Mouse (Mus musculus) skeletal muscle tissue, adult 2 months (tissue): Measurements from ENCODE around the gene 4931414P19Rik.
"Not testable (repeated sequence)": the region's sequence is repeated elsewhere in the genome, so short reads cannot be mapped to it uniquely, and the experiment has no call there.

Experiments used
- DNase-seq: peaks from one replicate; pipeline ENCODE4 v3.0.0-alpha.2; 2012; ENCODE audit warnings: low read depth, low spot score

4931414P19Rik gene

DNA sequence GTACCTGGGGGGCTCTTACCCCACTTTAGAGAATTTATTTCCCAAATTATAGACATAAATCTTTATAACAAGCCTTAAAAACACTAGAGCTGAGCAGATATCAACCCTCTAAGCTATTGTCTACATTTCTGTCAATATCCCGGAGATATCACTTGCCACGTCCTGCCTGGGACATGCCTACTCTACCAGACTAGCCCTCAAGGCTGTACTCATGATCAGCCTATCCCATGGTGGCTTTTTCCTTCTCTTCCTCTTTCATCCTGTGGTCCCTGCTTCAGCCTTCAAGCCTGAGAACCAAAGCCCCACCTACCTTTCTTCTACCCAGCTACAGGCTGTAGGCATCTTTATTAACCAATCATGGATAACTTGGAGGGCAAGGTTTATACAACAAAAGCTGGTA, 24.0 kb upstream of the 4931414P19Rik start:
- DNase-seq: no peak

DNA sequence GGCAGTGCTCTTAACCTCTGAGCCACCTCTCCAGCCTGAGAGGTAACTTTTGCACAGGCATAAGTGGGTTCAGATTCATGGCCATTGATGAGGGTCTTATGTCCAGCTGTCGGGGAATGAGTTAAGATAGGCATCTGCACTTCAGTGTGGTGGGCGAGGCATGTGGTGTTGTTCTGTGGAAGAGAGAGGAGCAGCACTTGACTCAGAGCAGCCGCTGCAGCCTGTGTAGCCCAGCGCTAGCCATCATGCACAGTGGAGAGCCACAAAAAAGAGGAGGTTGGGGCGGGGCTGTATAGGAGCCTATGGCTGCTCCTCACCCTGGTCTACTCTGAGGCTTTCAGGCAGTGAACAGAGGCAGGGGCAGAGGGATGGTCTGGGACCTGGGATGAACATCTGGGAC, 22.3 kb upstream of the 4931414P19Rik start:
- no peak for DNase-seq

GRCm38 (mm10) chr14:54624976-54625375, 19.2 kb upstream of the 4931414P19Rik start:
- no peak for DNase-seq

GRCm38 (mm10) chr14:54623334-54623733, 17.5 kb upstream of the 4931414P19Rik start:
- no peak for DNase-seq

DNA sequence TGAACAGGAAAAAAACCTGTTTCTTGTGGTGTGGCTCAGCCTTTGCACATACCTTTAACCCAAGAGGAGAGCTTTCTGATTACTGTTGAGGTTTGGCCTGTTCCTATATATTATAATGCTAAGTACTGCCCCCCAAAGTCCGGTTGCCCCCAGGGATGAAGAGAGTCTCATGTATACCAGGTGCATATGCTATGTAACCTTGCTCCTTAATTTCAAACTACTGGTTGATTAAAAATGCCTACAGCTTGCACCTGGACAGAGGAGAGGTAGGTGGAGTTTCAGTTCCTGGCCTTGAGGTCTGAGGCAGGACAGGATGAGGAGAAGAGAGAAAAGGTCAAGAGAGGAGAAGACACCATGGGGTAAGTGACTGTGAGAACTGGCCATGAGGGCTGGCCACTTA, 15.3 kb upstream of the 4931414P19Rik start, which contains the start of gene Psmb11:
Psmb11 (plus strand) TSS at position 301 of the 400 bp plus-strand sequence.
- DNase-seq: no peak

DNA sequence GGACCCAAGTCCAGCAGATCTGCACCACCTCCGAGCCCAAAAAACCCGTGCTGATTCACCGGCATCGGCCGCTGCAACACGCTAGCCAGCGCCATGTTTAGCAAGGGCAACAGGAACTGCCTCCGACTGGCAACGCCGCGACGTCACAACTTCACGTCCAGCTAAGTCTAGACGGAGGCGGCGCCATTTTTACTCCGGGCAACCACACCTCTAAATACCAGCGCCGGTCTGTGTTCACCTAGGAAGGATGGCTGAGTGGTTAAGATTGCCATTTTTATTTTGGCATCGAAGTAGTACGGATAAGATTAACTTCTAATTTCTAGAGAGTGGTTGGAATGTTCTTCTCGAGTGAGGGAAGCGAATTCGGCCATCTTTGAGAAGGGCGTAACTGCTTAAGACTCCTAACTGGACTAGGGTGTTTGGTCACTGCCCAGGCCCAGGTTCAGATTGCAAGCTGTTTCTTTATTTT, 12.1 kb upstream of the 4931414P19Rik start, which contains the start of gene Psmb5:
Psmb5 (minus strand) TSS at position 126 of the 469 bp plus-strand sequence.
- DNase-seq: peak; percentile 87

GRCm38 (mm10) chr14:54617152-54617896, 11.5 kb upstream of the 4931414P19Rik start:
- DNase-seq: no peak

DNA sequence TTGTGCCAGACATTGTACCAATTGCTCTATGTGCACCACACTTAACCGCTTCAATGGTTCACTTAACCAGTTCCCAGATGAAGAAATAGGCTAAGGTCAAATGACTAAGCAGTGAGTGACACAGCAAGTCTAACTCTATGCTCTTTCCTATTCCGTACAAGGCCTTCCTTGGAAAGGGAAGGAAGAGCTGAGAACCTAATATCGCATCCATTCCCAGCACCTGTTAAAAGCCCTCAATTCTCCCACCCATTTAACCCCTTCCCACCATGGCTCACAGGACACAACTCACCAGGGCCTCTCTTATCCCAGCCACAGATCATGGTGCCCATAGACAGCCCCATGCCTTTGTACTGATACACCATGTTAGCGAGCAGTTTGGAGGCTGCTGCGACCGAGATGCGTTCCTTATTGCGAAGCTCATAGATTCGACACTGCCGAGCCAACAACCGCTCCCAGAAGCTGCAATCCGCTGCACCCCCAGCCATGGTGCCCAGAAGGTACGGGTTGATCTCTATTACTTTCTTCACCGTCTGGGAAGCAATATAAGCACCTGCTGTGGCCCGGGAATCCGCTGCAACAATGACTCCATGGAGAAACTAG, 10.5 kb upstream of the 4931414P19Rik start:
- no peak for DNase-seq

DNA sequence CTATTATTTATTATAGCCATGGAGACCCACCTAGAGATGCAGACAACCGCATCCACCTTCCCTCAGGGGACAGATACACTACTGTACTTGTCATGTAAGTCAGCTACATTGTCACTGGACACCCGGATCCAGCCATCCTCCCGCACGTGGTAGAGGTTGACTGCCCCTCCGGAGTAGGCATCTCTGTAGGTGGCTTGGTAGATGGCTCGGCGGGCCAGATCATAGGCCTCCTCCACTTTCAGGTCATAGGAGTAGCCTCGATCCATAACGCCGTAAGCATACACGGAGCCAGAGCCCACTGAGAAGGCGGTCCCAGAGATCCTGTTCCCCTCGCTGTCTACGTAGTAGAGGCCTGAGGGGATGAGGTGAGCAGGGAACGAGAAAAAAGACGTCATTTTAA, 8.3 kb upstream of the 4931414P19Rik start:
- DNase-seq: not testable (repeated sequence)

DNA sequence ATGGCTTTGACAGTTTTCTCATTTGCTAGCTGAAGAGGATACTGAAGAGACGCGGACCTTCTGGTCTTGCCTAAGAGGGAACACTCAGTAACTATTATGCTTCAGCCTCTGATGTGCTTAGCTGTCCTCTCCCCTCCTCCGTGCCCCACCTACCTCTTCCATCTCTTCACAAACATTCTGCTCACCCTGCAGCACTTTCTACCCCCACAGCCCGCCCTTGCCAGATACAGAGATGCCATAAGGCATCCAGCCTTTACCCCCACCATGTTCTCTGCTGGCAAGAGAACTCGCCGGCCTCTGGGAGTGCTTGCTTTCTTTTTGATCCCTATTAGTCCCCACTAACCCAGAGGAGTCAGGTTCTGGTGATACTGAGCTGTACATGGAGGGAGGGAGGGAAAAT, 4.9 kb upstream of the 4931414P19Rik start:
- DNase-seq: no peak

GRCm38 (mm10) chr14:54609962-54610361, 4.2 kb upstream of the 4931414P19Rik start:
- DNase-seq: no peak

DNA sequence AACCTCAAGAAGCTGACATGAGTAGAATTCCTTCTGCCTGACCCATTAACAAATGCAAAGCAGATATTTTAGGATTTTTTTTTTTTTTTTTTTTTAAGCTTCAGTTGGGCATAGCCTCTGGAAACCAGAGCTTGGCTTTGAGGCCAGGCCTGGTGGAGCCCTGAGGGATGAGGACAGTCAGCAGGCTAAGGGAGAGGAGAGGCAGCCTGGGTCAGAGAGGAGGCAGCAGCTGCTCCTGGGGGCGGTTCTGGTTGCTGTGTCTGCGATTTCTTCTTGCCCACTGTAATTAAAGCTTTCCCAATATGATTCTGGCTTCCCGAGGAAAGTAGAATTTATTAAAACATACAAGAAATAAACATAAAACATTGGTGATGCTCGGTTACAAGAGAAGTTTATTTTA, 3.5 kb upstream of the 4931414P19Rik start:
- no peak for DNase-seq

DNA sequence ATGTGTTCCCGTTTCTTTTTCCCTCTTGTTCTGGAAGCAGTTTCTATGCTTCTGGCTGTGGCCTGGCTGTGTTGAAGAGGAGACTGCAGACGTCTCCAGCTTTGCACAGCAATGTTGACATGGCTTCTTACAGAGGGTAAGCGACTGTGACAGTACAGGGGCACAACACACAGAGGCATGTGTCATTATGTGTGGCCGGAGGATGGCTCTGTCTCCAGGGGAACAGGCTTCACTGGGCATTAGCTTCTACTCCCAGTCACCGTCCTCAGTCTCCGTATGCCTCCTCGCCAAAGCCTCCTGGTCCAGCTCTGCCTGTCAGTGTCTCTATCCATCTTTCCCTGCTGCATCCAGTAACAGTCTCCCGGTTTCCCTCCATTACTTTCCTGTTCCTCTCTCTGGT, 1.4 kb upstream of the 4931414P19Rik start:
- DNase-seq: no peak

- DNase-seq: no peak
These were observed 2.1 kb downstream of the 4931414P19Rik start for GRCm38 (mm10) chr14:54603686-54604085.

DNA sequence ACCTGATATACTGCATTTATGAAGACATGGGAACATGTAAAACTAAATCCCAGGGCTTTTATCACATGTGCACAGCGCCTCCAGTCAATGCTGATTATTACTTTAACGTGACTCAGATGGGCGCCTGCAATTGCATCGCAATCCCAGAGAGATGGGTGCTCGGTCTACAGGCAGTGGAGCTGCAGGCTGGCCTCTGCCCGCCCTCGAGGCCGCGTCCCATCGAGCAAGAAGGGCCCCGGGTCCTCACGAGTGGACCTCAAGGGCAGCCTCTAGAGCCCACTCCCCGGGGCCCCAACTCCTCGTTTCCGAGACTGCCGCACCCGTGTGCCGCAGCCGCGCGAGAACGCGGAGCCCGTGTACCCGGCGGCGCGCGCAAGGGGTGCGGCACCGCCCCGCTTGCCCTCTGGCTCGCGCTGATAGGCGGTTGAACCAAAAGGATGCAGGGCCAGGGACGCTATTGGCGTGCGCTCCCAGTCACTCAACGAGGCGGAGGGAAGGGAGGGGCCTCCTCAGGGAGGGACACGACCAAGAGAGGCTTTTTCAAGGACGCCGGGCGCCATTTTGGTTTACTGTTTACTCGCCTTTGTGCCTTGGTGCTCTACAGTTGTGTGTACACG, 2.6 kb downstream of the 4931414P19Rik start:
- DNase-seq: peak; percentile 97

GRCm38 (mm10) chr14:54602613-54603012, 3.2 kb downstream of the 4931414P19Rik start:
- no peak for DNase-seq

GRCm38 (mm10) chr14:54601601-54602000, 4.2 kb downstream of the 4931414P19Rik start:
- DNase-seq: no peak

GRCm38 (mm10) chr14:54597084-54597483, 8.7 kb downstream of the 4931414P19Rik start:
- no peak for DNase-seq

- DNase-seq: no peak
These were observed 11.0 kb downstream of the 4931414P19Rik start for GRCm38 (mm10) chr14:54594631-54595414.

DNA sequence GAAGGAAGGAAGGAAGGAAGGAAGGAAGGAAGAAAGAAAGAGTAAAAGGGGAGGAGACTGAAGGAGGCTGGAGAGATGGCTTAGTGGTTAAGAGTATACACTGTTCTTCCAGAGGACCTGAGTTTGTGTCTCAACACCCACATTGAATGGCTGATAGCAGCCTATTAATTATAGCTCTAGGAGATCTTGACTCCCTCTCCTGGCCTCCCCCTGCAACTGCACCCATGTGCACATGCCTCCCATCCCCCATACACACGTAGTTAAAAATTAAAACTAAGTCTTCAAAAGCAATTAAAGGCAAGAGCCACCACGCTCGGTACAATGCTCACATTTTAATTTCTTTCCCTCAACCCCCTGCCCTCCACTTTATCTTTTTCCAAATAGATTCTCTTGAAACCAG, 11.7 kb downstream of the 4931414P19Rik start:
- DNase-seq: no peak

- no peak for DNase-seq
These were observed 13.4 kb downstream of the 4931414P19Rik start for GRCm38 (mm10) chr14:54592319-54592934.
